Mouse (Mus musculus): ENCODE measurements around the gene Acacb. TPM values are rescaled to one million over a fixed set of nuclear protein-coding genes. Genes with fewer than 3 reads are reported as not detected.

Acacb gene
- total and polyA plus RNA-seq, 3 experiments: 3.9 to 16.3 (median 13.4) TPM

GRCm38 (mm10) chr5:114130211-114130605, 16.1 kb upstream of the Acacb start, which contains the start of gene Ung:
TSS of gene Ung (plus strand) at chr5:114130386.
- in situ Hi-C loops (cut with MboI; ENCODE audit: low pct_ligation_motif_present, low pct_unique_long_range_greater_than_20kb, low sequenced_read_pairs): loop anchor here (5.0 kb wide), 1 partner anchor 78 kb away; no protein-coding TSS in a partner anchor
- TF ChIP-seq NRF1 (IDR thresholded peaks at IDR 0.05; ENCODE audit: low read depth, low read length) (peak; percentile 84), HCFC1 (IDR thresholded peaks at IDR 0.05; ENCODE audit: low read depth, low read length) (no peak)
- dilution Hi-C loops (cut with MboI; ENCODE audit: extremely low pct_ligation_motif_present, extremely low pct_unique_long_range_greater_than_20kb, low sequenced_read_pairs): no loop called here

DNA sequence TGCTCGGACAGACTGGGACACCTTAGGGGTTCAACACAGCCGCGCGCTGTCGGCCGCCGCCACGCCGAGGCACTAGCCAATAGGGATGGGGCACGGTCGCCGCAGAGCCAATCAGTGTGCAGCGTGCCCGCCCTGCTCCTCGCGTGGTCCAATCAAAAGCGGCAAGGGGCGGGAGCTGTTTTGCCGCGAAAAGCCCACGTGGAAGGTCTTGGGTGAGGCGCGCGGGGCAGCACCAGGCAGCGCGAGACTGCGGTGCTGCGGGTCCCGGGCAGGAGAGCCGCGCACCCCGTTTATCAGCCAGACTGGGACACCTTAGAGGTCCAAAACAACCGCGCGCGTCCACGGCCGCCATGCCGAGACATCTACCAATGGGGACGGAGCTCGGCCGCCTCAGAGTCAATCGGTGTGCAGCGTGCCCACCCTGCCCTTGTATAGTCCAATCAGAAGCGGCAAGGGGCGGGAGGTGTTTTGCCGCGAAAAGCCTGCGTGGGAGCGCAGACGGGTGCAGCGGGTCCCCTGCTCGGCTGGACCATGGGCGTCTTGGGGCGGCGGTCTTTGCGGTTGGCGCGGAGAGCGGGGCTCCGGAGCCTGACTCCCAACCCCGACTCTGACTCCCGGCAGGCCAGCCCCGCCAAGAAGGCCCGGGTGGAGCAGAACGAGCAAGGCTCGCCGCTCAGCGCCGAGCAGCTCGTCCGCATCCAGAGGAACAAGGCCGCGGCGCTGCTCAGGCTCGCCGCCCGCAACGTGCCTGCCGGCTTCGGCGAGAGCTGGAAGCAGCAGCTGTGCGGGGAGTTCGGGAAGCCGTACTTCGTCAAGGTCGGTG, 15.4 kb upstream of the Acacb start:
- H3K27ac ChIP-seq (ENCODE audit: insufficient read depth, low read depth): peak overlapping the region; percentile 81
- peaks cover 9% of the 10 kb centered on the region for H3K79me2 ChIP-seq (replicated peaks; ENCODE audit: control insufficient read depth, extremely low read depth, insufficient read depth, poor library complexity, severe bottlenecking)
- no peaks in the 10 kb centered on the region for H3K9me3 ChIP-seq (replicated peaks; ENCODE audit: low read length)
- H3K4me2 ChIP-seq (ENCODE audit: insufficient read depth, low read depth, poor library complexity, severe bottlenecking): peak overlapping the region; percentile 65
- H3K4me1 ChIP-seq (ENCODE audit: control insufficient read depth in 1 of 2, insufficient read depth in 2 of 2): peaks cover 13 to 61% of the 10 kb centered on the region in 2 experiments
- dilution Hi-C loops (cut with MboI; ENCODE audit: extremely low pct_ligation_motif_present, extremely low pct_unique_long_range_greater_than_20kb, low sequenced_read_pairs) (no loop called here), in situ Hi-C loops (cut with MboI; ENCODE audit: low pct_ligation_motif_present, low pct_unique_long_range_greater_than_20kb, low sequenced_read_pairs) (loop anchor here (5.0 kb wide), 1 partner anchor 79 kb away; no protein-coding TSS in a partner anchor)
- DNase-seq (ENCODE audit: extremely low read depth): peak; percentile 87
- H3K36me3 ChIP-seq (replicated peaks in 1 of 2; ENCODE audit: control insufficient read depth in 1 of 2, insufficient read depth in 1 of 2, low read length in 1 of 2): peaks cover 11 to 34% of the 10 kb centered on the region in 2 experiments
- TF ChIP-seq MYC (IDR thresholded peaks at IDR 0.05; ENCODE audit: low read depth, low read length): peak; percentile 60; the same call in 1 of the 2 replicates
- no peak for TF ChIP-seq RCOR1 (conservative IDR thresholded peaks at IDR 0.05; ENCODE audit: low read depth, low read length)
- TF ChIP-seq TBP (conservative IDR thresholded peaks at IDR 0.05; ENCODE audit: low read depth, low read length): no peak
- TF ChIP-seq JUND (conservative IDR thresholded peaks at IDR 0.05; ENCODE audit: low read depth, low read length): no peak
- peak; percentile 99 for TF ChIP-seq MXI1 (IDR thresholded peaks at IDR 0.05; ENCODE audit: low read depth, low read length)
- TF ChIP-seq UBTF (IDR thresholded peaks at IDR 0.05; ENCODE audit: low read depth, low read length): peak; percentile 85
- TF ChIP-seq ETS1 (conservative IDR thresholded peaks at IDR 0.05; ENCODE audit: low read depth, low read length): no peak
- TF ChIP-seq CHD2 (IDR thresholded peaks at IDR 0.05; ENCODE audit: low read length): peak; percentile 95
- TF ChIP-seq SIN3A (IDR thresholded peaks at IDR 0.05; ENCODE audit: low read length): peak; percentile 99
- no peak for TF ChIP-seq SMC3 (IDR thresholded peaks at IDR 0.05; ENCODE audit: low read depth, low read length)
- TF ChIP-seq CTCF (conservative IDR thresholded peaks at IDR 0.05 in 1 of 2, IDR thresholded peaks at IDR 0.05 in 1 of 2; ENCODE audit: low read depth in 2 of 2, low read length in 2 of 2): no peak
- TF ChIP-seq NRF1 (IDR thresholded peaks at IDR 0.05; ENCODE audit: low read depth, low read length): no peak
- 0 out of 2 replicates have a peak, but pooled peaks have one; percentile 0 for TF ChIP-seq NELFE (IDR thresholded peaks at IDR 0.05; ENCODE audit: low read depth, low read length)
- TF ChIP-seq POLR2A (IDR thresholded peaks at IDR 0.05; ENCODE audit: low read depth, low read length): peak; percentile 48; the same call in 1 of the 2 replicates
- TF ChIP-seq E2F4 (IDR thresholded peaks at IDR 0.05; ENCODE audit: insufficient replicate concordance, low read depth, low read length): peak; percentile 12; the same call in 1 of the 2 replicates
- peak; percentile 98 for TF ChIP-seq MAX (IDR thresholded peaks at IDR 0.05; ENCODE audit: low read length)
- no peak; the same call in 1 of the 2 replicates for TF ChIP-seq HCFC1 (IDR thresholded peaks at IDR 0.05; ENCODE audit: low read depth, low read length)
- peak overlapping the region; percentile 56 to 90 (median 63) for H3K4me3 ChIP-seq (replicated peaks in 1 of 3; ENCODE audit: low read depth in 2 of 3, low read length in 2 of 3, poor library complexity in 1 of 3)
- H3K27me3 ChIP-seq (replicated peaks): no peaks in the 10 kb centered on the region
- H3K9ac ChIP-seq (ENCODE audit: insufficient read depth, low read depth): peak overlapping the region; percentile 45

More at GRCm38 (mm10) chr5:114130211-114130605, 16.1 kb upstream of the Acacb start, which contains the start of gene Ung:
- H3K4me2 ChIP-seq (ENCODE audit: insufficient read depth, low read depth, poor library complexity, severe bottlenecking): peak within 1 kb of the TSS; percentile 65
- H3K4me3 ChIP-seq (replicated peaks in 1 of 3; ENCODE audit: low read depth in 2 of 3, low read length in 2 of 3, poor library complexity in 1 of 3): peak within 1 kb of the TSS; percentile 56 to 90 (median 63)
- H3K79me2 ChIP-seq (replicated peaks; ENCODE audit: control insufficient read depth, extremely low read depth, insufficient read depth, poor library complexity, severe bottlenecking): peaks cover 9% of the 10 kb centered on the region
- peak within 1 kb of the TSS; percentile 81 for H3K27ac ChIP-seq (ENCODE audit: insufficient read depth, low read depth)
- H3K4me1 ChIP-seq (ENCODE audit: control insufficient read depth in 1 of 2, insufficient read depth in 2 of 2): peaks cover 13 to 60% of the 10 kb centered on the region in 2 experiments
- no peaks in the 10 kb centered on the region for H3K9me3 ChIP-seq (replicated peaks; ENCODE audit: low read length)
- peaks cover 14 to 34% of the 10 kb centered on the region in 2 experiments for H3K36me3 ChIP-seq (replicated peaks in 1 of 2; ENCODE audit: control insufficient read depth in 1 of 2, insufficient read depth in 1 of 2, low read length in 1 of 2)
- H3K27me3 ChIP-seq (replicated peaks): no peaks in the 10 kb centered on the region
- peak within 1 kb of the TSS; percentile 45 for H3K9ac ChIP-seq (ENCODE audit: insufficient read depth, low read depth)
- peak; percentile 75 for DNase-seq (ENCODE audit: extremely low read depth)
